ENCODE assay signal across 8 mouse cellular contexts in the genomic region with DNA sequence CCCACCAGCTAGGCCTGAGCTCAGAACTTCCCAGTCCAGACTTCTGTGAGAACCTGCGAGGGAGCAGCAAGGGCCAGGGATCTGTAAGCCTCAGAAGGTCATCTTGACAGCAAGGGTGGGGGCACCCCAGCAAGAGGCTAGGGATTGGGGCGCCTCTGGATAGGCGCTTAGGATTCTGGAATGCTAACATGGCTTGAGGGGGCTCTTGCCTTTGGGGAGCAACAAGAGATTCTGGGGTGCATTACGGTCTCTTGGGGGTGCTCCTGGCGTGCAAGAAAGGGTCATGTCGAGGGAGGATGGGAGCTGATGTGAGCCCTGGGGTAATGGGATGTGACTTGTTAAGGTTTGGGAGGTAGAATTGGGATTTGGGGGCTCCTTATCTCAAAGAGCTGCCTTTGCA. TPM values are rescaled to one million over a fixed set of nuclear protein-coding genes. Genes with fewer than 3 reads are reported as not detected.
A peak's percentile ranks its signal among the peaks of the same experiment; 100 is the strongest.
DNase-seq lines count a peak whose midpoint lies in the region; ATAC-seq lines count a peak whose summit lies in the region.

No protein-coding gene starts in this region.

- H3K4me3 ChIP-seq in heart, embryonic 15.5 days = peak overlapping the region; percentile 70
- peak overlapping the region; percentile 60 for H3K4me3 ChIP-seq in embryonic facial prominence, embryonic 12.5 days
- H3K4me3 ChIP-seq in hindbrain, embryonic 15.5 days = peak overlapping the region; percentile 75
- peak overlapping the region; percentile 70 for H3K4me3 ChIP-seq in midbrain, embryonic 15.5 days

- no peak for DNase-seq in heart, adult 8-10 months (ENCODE audit: low spot score)
- DNase-seq in Muller cell, postnatal 12 days (ENCODE audit: inconsistent ontology term) = no peak
- no peak for DNase-seq in embryo, embryonic 10 days (ENCODE audit: low spot score)
- DNase-seq in urinary bladder, adult 18-20 months (ENCODE audit: low spot score in 2 of 2) = no peak

- no peaks in the 10 kb centered on the region for H3K36me3 ChIP-seq in heart, embryonic 15.5 days
- H3K36me3 ChIP-seq in embryonic facial prominence, embryonic 12.5 days = no peaks in the 10 kb centered on the region
- H3K36me3 ChIP-seq in hindbrain, embryonic 15.5 days = no peaks in the 10 kb centered on the region
- H3K36me3 ChIP-seq in midbrain, embryonic 15.5 days (replicated peaks) = no peaks in the 10 kb centered on the region

- no peaks in the 10 kb centered on the region for H3K9me3 ChIP-seq in heart, embryonic 15.5 days (replicated peaks)
- H3K9me3 ChIP-seq in embryonic facial prominence, embryonic 12.5 days = no peaks in the 10 kb centered on the region
- H3K9me3 ChIP-seq in hindbrain, embryonic 15.5 days = no peaks in the 10 kb centered on the region; the same call in 1 of the 2 replicates
- H3K9me3 ChIP-seq in midbrain, embryonic 15.5 days = no peaks in the 10 kb centered on the region

- 0 out of 2 replicates have a peak, but pooled peaks cover 2% of the 10 kb centered on the region for H3K27me3 ChIP-seq in heart, embryonic 15.5 days
- H3K27me3 ChIP-seq in embryonic facial prominence, embryonic 12.5 days = peaks cover 34% of the 10 kb centered on the region
- H3K27me3 ChIP-seq in hindbrain, embryonic 15.5 days = no peaks in the 10 kb centered on the region
- 0 out of 2 replicates have a peak, but pooled peaks cover 3% of the 10 kb centered on the region for H3K27me3 ChIP-seq in midbrain, embryonic 15.5 days (replicated peaks)

- WGBS in heart, embryonic 15.5 days = 33% methylated on average over 6 of the region's 6 CpGs
- WGBS in embryonic facial prominence, embryonic 12.5 days = 16% methylated on average over 6 of the region's 6 CpGs
- 21% methylated on average over 6 of the region's 6 CpGs for WGBS in hindbrain, embryonic 15.5 days
- WGBS in midbrain, embryonic 15.5 days = 16% methylated on average over 6 of the region's 6 CpGs

- H3K4me1 ChIP-seq in heart, embryonic 15.5 days (replicated peaks) = peaks cover 39% of the 10 kb centered on the region
- H3K4me1 ChIP-seq in embryonic facial prominence, embryonic 12.5 days = peaks cover 19% of the 10 kb centered on the region; the same call in 1 of the 2 replicates
- peaks cover 40% of the 10 kb centered on the region for H3K4me1 ChIP-seq in hindbrain, embryonic 15.5 days (replicated peaks)
- H3K4me1 ChIP-seq in midbrain, embryonic 15.5 days = peaks cover 33% of the 10 kb centered on the region

- 0 out of 2 replicates have a peak, but pooled peaks have one; percentile 1 for ATAC-seq in heart, embryonic 15.5 days (replicated peaks; ENCODE audit: insufficient number of reproducible peaks, insufficient read depth, low FRiP score, low read depth)
- ATAC-seq in embryonic facial prominence, embryonic 12.5 days (ENCODE audit: insufficient number of reproducible peaks, insufficient read depth, low FRiP score, low TSS enrichment) = no peak
- ATAC-seq in hindbrain, embryonic 15.5 days (ENCODE audit: low FRiP score, low read depth) = no peak
- no peak for ATAC-seq in midbrain, embryonic 15.5 days (replicated peaks)

- peak overlapping the region; percentile 78 for H3K27ac ChIP-seq in heart, embryonic 15.5 days
- H3K27ac ChIP-seq in embryonic facial prominence, embryonic 12.5 days = no peak overlapping the region
- H3K27ac ChIP-seq in hindbrain, embryonic 15.5 days (replicated peaks) = peak overlapping the region; percentile 90
- peak overlapping the region; percentile 88 for H3K27ac ChIP-seq in midbrain, embryonic 15.5 days

- peak overlapping the region; percentile 95 for H3K4me2 ChIP-seq in heart, embryonic 15.5 days
- peak overlapping the region; percentile 70 for H3K4me2 ChIP-seq in embryonic facial prominence, embryonic 12.5 days (replicated peaks)
- H3K4me2 ChIP-seq in hindbrain, embryonic 15.5 days = peak overlapping the region; percentile 90
- peak overlapping the region; percentile 74 for H3K4me2 ChIP-seq in midbrain, embryonic 15.5 days

- H3K9ac ChIP-seq in heart, embryonic 15.5 days = peak overlapping the region; percentile 60
- peak overlapping the region; percentile 46; the same call in 1 of the 2 replicates for H3K9ac ChIP-seq in embryonic facial prominence, embryonic 12.5 days
- peak overlapping the region; percentile 60 for H3K9ac ChIP-seq in hindbrain, embryonic 15.5 days
- H3K9ac ChIP-seq in midbrain, embryonic 15.5 days = peak overlapping the region; percentile 51; the same call in 1 of the 2 replicates

RNA-seq across cellular contexts. Expression of gene Slc27a1, which starts 0.3 kb away (rescaled TPM):
- 18.8 and 27.8 TPM in 2 replicates for polyA plus RNA-seq in heart, embryonic 15.5 days (2015; fragmentation: Nextera tagmentation; extraction: Ambion mirVana)
- 100 to 1,000 TPM; 192 to 237 (median 204) TPM for total RNA-seq in heart, adult 8-10 months (2022)
- 48.4 and 48.6 TPM in 2 replicates for polyA plus RNA-seq in embryonic facial prominence, embryonic 12.5 days (2016; fragmentation: Nextera tagmentation; extraction: Ambion mirVana)
- 83.9 and 87.4 TPM in 2 replicates for polyA plus RNA-seq in hindbrain, embryonic 15.5 days (2015; fragmentation: Nextera tagmentation; extraction: Ambion mirVana)
- 66.9 and 67.4 TPM in 2 replicates for polyA plus RNA-seq in midbrain, embryonic 15.5 days (2015; fragmentation: Nextera tagmentation; extraction: Ambion mirVana)

RNA-seq across cellular contexts. Expression of gene Nxnl1, which starts 2.5 kb away (rescaled TPM):
- 0.08 TPM in 1 of 2 replicates, not detected in the other for polyA plus RNA-seq in heart, embryonic 15.5 days (2015; fragmentation: Nextera tagmentation; extraction: Ambion mirVana)
- under 1 TPM in 2 of 4 experiments, not detected in 2; 0.14 to 0.19 TPM for total RNA-seq in heart, adult 8-10 months (2022)
- not detected in 2 replicates for polyA plus RNA-seq in embryonic facial prominence, embryonic 12.5 days (2016; fragmentation: Nextera tagmentation; extraction: Ambion mirVana)
- 0.06 and 0.08 TPM in 2 replicates for polyA plus RNA-seq in hindbrain, embryonic 15.5 days (2015; fragmentation: Nextera tagmentation; extraction: Ambion mirVana)
- 0.08 TPM in 1 of 2 replicates, not detected in the other for polyA plus RNA-seq in midbrain, embryonic 15.5 days (2015; fragmentation: Nextera tagmentation; extraction: Ambion mirVana)

RNA-seq across cellular contexts. Expression of gene Tmem221, which starts 10.3 kb away (rescaled TPM):
- 0.42 and 1.1 TPM in 2 replicates for polyA plus RNA-seq in heart, embryonic 15.5 days (2015; fragmentation: Nextera tagmentation; extraction: Ambion mirVana)
- under 1 TPM in 2 of 4 experiments, not detected in 2; 0.16 to 0.25 TPM for total RNA-seq in heart, adult 8-10 months (2022)
- polyA plus RNA-seq in embryonic facial prominence, embryonic 12.5 days (2016; fragmentation: Nextera tagmentation; extraction: Ambion mirVana) = 0.23 and 1.1 TPM in 2 replicates
- 0.21 and 0.38 TPM in 2 replicates for polyA plus RNA-seq in hindbrain, embryonic 15.5 days (2015; fragmentation: Nextera tagmentation; extraction: Ambion mirVana)
- polyA plus RNA-seq in midbrain, embryonic 15.5 days (2015; fragmentation: Nextera tagmentation; extraction: Ambion mirVana) = 0.13 TPM in 1 of 2 replicates, not detected in the other

RNA-seq across cellular contexts. Expression of gene Pgls, which starts 23.0 kb away (rescaled TPM):
- polyA plus RNA-seq in heart, embryonic 15.5 days (2015; fragmentation: Nextera tagmentation; extraction: Ambion mirVana) = 159 and 171 TPM in 2 replicates
- total RNA-seq in heart, adult 8-10 months (2022) = 10 to 100 TPM; 57.7 to 65.1 (median 62.6) TPM
- 230 and 236 TPM in 2 replicates for polyA plus RNA-seq in embryonic facial prominence, embryonic 12.5 days (2016; fragmentation: Nextera tagmentation; extraction: Ambion mirVana)
- polyA plus RNA-seq in hindbrain, embryonic 15.5 days (2015; fragmentation: Nextera tagmentation; extraction: Ambion mirVana) = 224 and 233 TPM in 2 replicates
- 217 and 221 TPM in 2 replicates for polyA plus RNA-seq in midbrain, embryonic 15.5 days (2015; fragmentation: Nextera tagmentation; extraction: Ambion mirVana)

RNA-seq across cellular contexts. Expression of gene Mvb12a, which starts 26.2 kb away (rescaled TPM):
- 51.1 and 65.2 TPM in 2 replicates for polyA plus RNA-seq in heart, embryonic 15.5 days (2015; fragmentation: Nextera tagmentation; extraction: Ambion mirVana)
- total RNA-seq in heart, adult 8-10 months (2022) = 10 to 100 TPM; 28.8 to 31.5 (median 29.1) TPM
- polyA plus RNA-seq in embryonic facial prominence, embryonic 12.5 days (2016; fragmentation: Nextera tagmentation; extraction: Ambion mirVana) = 69.0 and 72.6 TPM in 2 replicates
- polyA plus RNA-seq in hindbrain, embryonic 15.5 days (2015; fragmentation: Nextera tagmentation; extraction: Ambion mirVana) = 60.3 and 61.7 TPM in 2 replicates
- 61.6 and 62.2 TPM in 2 replicates for polyA plus RNA-seq in midbrain, embryonic 15.5 days (2015; fragmentation: Nextera tagmentation; extraction: Ambion mirVana)
